8 mouse cellular contexts compared by ENCODE assay signal in genomic region chr11:100355972-100356818, GRCm38 (mm10). TPM values are rescaled to one million over a fixed set of nuclear protein-coding genes. Genes with fewer than 3 reads are reported as not detected.
DNase-seq lines count a peak whose midpoint lies in the region; ATAC-seq and TF ChIP-seq lines count a peak whose summit lies in the region.

Hap1 (minus strand) TSS chr11:100356128.

- peaks cover 2% of the 10 kb centered on the region; the same call in 1 of the 2 replicates for H3K4me1 ChIP-seq in heart, adult 2 months (ENCODE audit: control insufficient read depth, insufficient read depth, low read length)
- H3K4me1 ChIP-seq in limb, embryonic 12.5 days (replicated peaks) = peaks cover 21% of the 10 kb centered on the region
- H3K4me1 ChIP-seq in midbrain, embryonic 12.5 days = peaks cover 29% of the 10 kb centered on the region
- H3K4me1 ChIP-seq in small intestine, adult 2 months (ENCODE audit: control insufficient read depth, insufficient read depth, insufficient read length, low read length) = peaks cover 3% of the 10 kb centered on the region

- H3K4me2 ChIP-seq in limb, embryonic 12.5 days = peak within 1 kb of the TSS; percentile 99
- H3K4me2 ChIP-seq in midbrain, embryonic 12.5 days (replicated peaks) = peak within 1 kb of the TSS; percentile 97

- no peaks in the 10 kb centered on the region for H3K9me3 ChIP-seq in limb, embryonic 12.5 days
- H3K9me3 ChIP-seq in midbrain, embryonic 12.5 days = no peaks in the 10 kb centered on the region

- peak; percentile 40; the same call in 1 of the 2 replicates for ATAC-seq in limb, embryonic 12.5 days (ENCODE audit: insufficient number of reproducible peaks, insufficient read depth, low FRiP score, low TSS enrichment, low read depth)
- peak; percentile 65 for ATAC-seq in midbrain, embryonic 12.5 days (ENCODE audit: low FRiP score, low read depth)

- 0 out of 2 replicates have a peak, but pooled peaks cover 2% of the 10 kb centered on the region for H3K27me3 ChIP-seq in heart, adult 2 months (ENCODE audit: control insufficient read depth, insufficient read depth, low read length)
- H3K27me3 ChIP-seq in limb, embryonic 12.5 days = peaks cover 88% of the 10 kb centered on the region
- peaks cover 59% of the 10 kb centered on the region for H3K27me3 ChIP-seq in midbrain, embryonic 12.5 days
- H3K27me3 ChIP-seq in small intestine, adult 2 months (ENCODE audit: control insufficient read depth, insufficient read depth, low read length) = peaks cover 30% of the 10 kb centered on the region

- H3K36me3 ChIP-seq in heart, adult 2 months (ENCODE audit: control insufficient read depth, insufficient read depth, low read length) = no peaks in the 10 kb centered on the region
- H3K36me3 ChIP-seq in limb, embryonic 12.5 days = no peaks in the 10 kb centered on the region
- peaks cover 13% of the 10 kb centered on the region for H3K36me3 ChIP-seq in midbrain, embryonic 12.5 days
- H3K36me3 ChIP-seq in small intestine, adult 2 months (ENCODE audit: control insufficient read depth, insufficient read depth, low read length) = no peaks in the 10 kb centered on the region

- no peak for TF ChIP-seq CTCF in heart, adult 2 months (IDR thresholded peaks at IDR 0.05)
- TF ChIP-seq CTCF in small intestine, adult 2 months (IDR thresholded peaks at IDR 0.05; ENCODE audit: extremely low read depth, insufficient read length, insufficient replicate concordance, low read depth, low read length) = no peak

- H3K9ac ChIP-seq in heart, adult 2 months (ENCODE audit: low read depth, low read length) = peak within 1 kb of the TSS; percentile 76
- peak within 1 kb of the TSS; percentile 50 for H3K9ac ChIP-seq in limb, embryonic 12.5 days (replicated peaks)
- H3K9ac ChIP-seq in midbrain, embryonic 12.5 days (replicated peaks) = peak within 1 kb of the TSS; percentile 72

- peak within 1 kb of the TSS; percentile 43; the same call in 1 of the 2 replicates for H3K27ac ChIP-seq in heart, adult 2 months
- H3K27ac ChIP-seq in limb, embryonic 12.5 days = no peak within 1 kb of the TSS
- peak within 1 kb of the TSS; percentile 61 for H3K27ac ChIP-seq in midbrain, embryonic 12.5 days (replicated peaks)
- H3K27ac ChIP-seq in small intestine, adult 2 months (ENCODE audit: insufficient read depth, low read depth, low read length) = no peak within 1 kb of the TSS

- TF ChIP-seq EP300 in heart, adult 2 months (IDR thresholded peaks at IDR 0.05; ENCODE audit: insufficient read depth, low read depth, low read length) = no peak

- WGBS in heart, adult 2 months = 3% methylated on average over 49 of the region's 49 CpGs
- 2% methylated on average over 49 of the region's 49 CpGs for WGBS in limb, embryonic 12.5 days
- 1% methylated on average over 49 of the region's 49 CpGs for WGBS in midbrain, embryonic 12.5 days
- 2% methylated on average over 49 of the region's 49 CpGs for WGBS in small intestine, adult 2 months

- no peaks in the 10 kb centered on the region for H3K79me2 ChIP-seq in heart, adult 2 months (replicated peaks; ENCODE audit: control insufficient read depth, insufficient read depth, low read length)

- H3K4me3 ChIP-seq in heart, adult 2 months = peak within 1 kb of the TSS; percentile 89
- H3K4me3 ChIP-seq in limb, embryonic 12.5 days (replicated peaks) = peak within 1 kb of the TSS; percentile 51
- peak within 1 kb of the TSS; percentile 80 for H3K4me3 ChIP-seq in midbrain, embryonic 12.5 days
- H3K4me3 ChIP-seq in small intestine, adult 2 months (ENCODE audit: low read depth, low read length) = peak within 1 kb of the TSS; percentile 80

- intact Hi-C loops in heart, postnatal 25 days (cut with DNase I) = loop anchor here (5.0 kb wide), 1 partner anchor 191 kb away; the partner anchor contains the start of gene Ttc25
- intact Hi-C loops in heart, adult 2 months (cut with DNase I) = no loop called here

- no peak for TF ChIP-seq POLR2A in heart, adult 2 months (IDR thresholded peaks at IDR 0.05; ENCODE audit: insufficient read depth, low read depth, low read length)
- no peak for TF ChIP-seq POLR2A in small intestine, adult 2 months (IDR thresholded peaks at IDR 0.05; ENCODE audit: low read depth, low read length)

- peak; percentile 97 for DNase-seq in heart, adult 11 months
- DNase-seq in heart, postnatal 25 days (ENCODE audit: low spot score) = no peak
- DNase-seq in embryo, embryonic 11.5 days (ENCODE audit: low read depth, low spot score) = peak; percentile 47
- peak; percentile 82 to 84 for DNase-seq in heart, adult 2 months
- DNase-seq in kidney, adult 18-20 months = peak; percentile 81

RNA-seq across cellular contexts. Expression of gene Hap1, which starts in this region (rescaled TPM):
- 1 to 10 TPM in 1 of 2 experiments, under 1 TPM in 1; 0.83 to 1.2 TPM for total RNA-seq in heart, postnatal 25 days (2021)
- 1 to 10 TPM; 1.3 to 1.5 TPM for total RNA-seq in heart, adult 2 months (2021)
- polyA plus RNA-seq in heart, adult 2 months (2012; rRNA removed) = 0.97 and 1.4 TPM in 2 replicates
- 1.5 and 2.1 TPM in 2 replicates for polyA plus RNA-seq in limb, embryonic 12.5 days (2016; fragmentation: Nextera tagmentation; extraction: Ambion mirVana)
- polyA plus RNA-seq in midbrain, embryonic 12.5 days (2016; fragmentation: Nextera tagmentation; extraction: Ambion mirVana) = 72.8 and 86.6 TPM in 2 replicates
- polyA plus RNA-seq in small intestine, adult 2 months (2012; rRNA removed) = 2.7 and 4.6 TPM in 2 replicates

Comparison
In these comparisons a context has a peak if more than half of its experiments do, and no peak if none do; other contexts are left out.
1. RNA of gene Hap1 (polyA plus RNA-seq): 72.8 to 86.6 TPM in midbrain, embryonic 12.5 days; 2.7 to 4.6 TPM in small intestine, adult 2 months, 1.5 to 2.1 TPM in limb, embryonic 12.5 days and 0.97 to 1.4 TPM in heart, adult 2 months; every median in the first group is over 10 times any median in the second.
2. H3K27ac ChIP-seq: peak in heart, adult 2 months (single experiment) and midbrain, embryonic 12.5 days (single experiment); none in limb, embryonic 12.5 days (single experiment) and small intestine, adult 2 months (single experiment).
3. Peak in every context shown above with its lines, with median percentiles within 50 percentile points of each other: H3K4me3 ChIP-seq and H3K9ac ChIP-seq.